Mouse (Mus musculus) duodenum, adult 2 months (tissue): ENCODE results near the gene Bmper. TPM values are rescaled to one million over a fixed set of nuclear protein-coding genes. Genes with fewer than 3 reads are reported as not detected.

Source experiments
- polyA plus RNA-seq: library from polyadenylated mRNA; depleted of rRNA; stranded (reverse); fragments of >200 nt; gene quantifications from 2 replicates; pipeline ENCODE4 v1.2.3, GENCODE M21; 2012; ENCODE audit warnings: low replicate concordance; rRNA removed

Gene Bmper
- polyA plus RNA-seq: 0.20 and 0.41 TPM in 2 replicates

GRCm38 (mm10) chr9:23222841-23223548 lies at the start of gene Bmper:
Bmper (plus strand) TSS chr9:23223076.

